Mouse (Mus musculus): ENCODE data around the gene Rnaseh1. TPM values are rescaled to one million over a fixed set of nuclear protein-coding genes. Genes with fewer than 3 reads are reported as not detected.

The Rnaseh1 gene
- total and polyA plus RNA-seq, 3 experiments: 17.6 to 24.5 (median 17.8) TPM

DNA sequence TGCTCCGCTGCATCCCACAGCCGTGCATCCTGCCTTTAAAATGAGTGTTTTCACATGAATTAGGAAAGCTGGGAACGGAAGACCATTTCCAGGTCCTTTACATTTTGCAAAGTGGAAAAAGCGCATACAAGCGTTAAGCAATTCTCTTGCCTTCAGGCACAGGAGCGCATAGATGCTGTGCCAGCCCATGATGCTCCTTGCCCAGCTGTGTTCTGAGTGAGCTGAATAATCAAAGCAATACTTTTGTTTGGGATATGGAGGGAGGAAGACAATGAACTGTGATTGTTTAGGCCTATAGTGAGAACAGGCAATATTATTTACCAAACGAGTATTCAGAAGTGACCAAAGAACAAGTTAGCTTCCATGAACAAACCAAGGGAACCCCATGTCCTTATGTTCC, 41.3 kb downstream of the Rnaseh1 start:
- Histone ChIP-seq H3K4me3 (ENCODE audit: low read depth, low read length) (no peak overlapping the region), H3K4me1 (ENCODE audit: insufficient read depth, low read depth, low read length) (peaks cover 4% of the 10 kb centered on the region; the same call in 1 of the 2 replicates), H3K9me3 (replicated peaks) (no peaks in the 10 kb centered on the region), H3K36me3 (replicated peaks) (peaks cover 97% of the 10 kb centered on the region), H3K27me3 (ENCODE audit: insufficient read depth, low read length) (no peaks in the 10 kb centered on the region)
- DNase-seq (ENCODE audit: low spot score) (no peak), ATAC-seq (ENCODE audit: extremely low read depth, insufficient number of reproducible peaks, low FRiP score, poor library complexity, severe bottlenecking) (no peak)
- TF ChIP-seq CTCF (IDR thresholded peaks at IDR 0.05; ENCODE audit: low read depth, low read length) (no peak), TAL1 (conservative IDR thresholded peaks at IDR 0.05; ENCODE audit: low read depth, low read length) (no peak), POLR2AphosphoS5 (IDR thresholded peaks at IDR 0.05; ENCODE audit: insufficient replicate concordance, low read depth, low read length) (no peak), GATA1 (IDR thresholded peaks at IDR 0.05; ENCODE audit: borderline replicate concordance, low read length) (no peak), GATA2 (IDR thresholded peaks at IDR 0.05; ENCODE audit: borderline replicate concordance, low read depth, low read length) (no peak)

GRCm38 (mm10) chr12:28693738-28694137, 44.3 kb downstream of the Rnaseh1 start:
- no peak overlapping the region for H3K4me3 ChIP-seq (ENCODE audit: low read depth, low read length)
- H3K36me3 ChIP-seq (replicated peaks): peaks cover 99% of the 10 kb centered on the region
- no peak for TF ChIP-seq GATA1 (IDR thresholded peaks at IDR 0.05; ENCODE audit: borderline replicate concordance, low read length)
- TF ChIP-seq CTCF (IDR thresholded peaks at IDR 0.05; ENCODE audit: low read depth, low read length): no peak
- TF ChIP-seq POLR2AphosphoS5 (IDR thresholded peaks at IDR 0.05; ENCODE audit: insufficient replicate concordance, low read depth, low read length): no peak
- no peak for TF ChIP-seq GATA2 (IDR thresholded peaks at IDR 0.05; ENCODE audit: borderline replicate concordance, low read depth, low read length)
- TF ChIP-seq TAL1 (conservative IDR thresholded peaks at IDR 0.05; ENCODE audit: low read depth, low read length): no peak
- no peaks in the 10 kb centered on the region for H3K9me3 ChIP-seq (replicated peaks)
- ATAC-seq (ENCODE audit: extremely low read depth, insufficient number of reproducible peaks, low FRiP score, poor library complexity, severe bottlenecking) (no peak), DNase-seq (ENCODE audit: low spot score) (no peak)
- H3K27me3 ChIP-seq (ENCODE audit: insufficient read depth, low read length): no peaks in the 10 kb centered on the region
- peaks cover 4% of the 10 kb centered on the region for H3K4me1 ChIP-seq (ENCODE audit: insufficient read depth, low read depth, low read length)

- Histone ChIP-seq H3K4me3 (ENCODE audit: low read depth, low read length) (no peak overlapping the region), H3K9me3 (replicated peaks) (no peaks in the 10 kb centered on the region), H3K4me1 (ENCODE audit: insufficient read depth, low read depth, low read length) (peaks cover 4% of the 10 kb centered on the region), H3K27me3 (ENCODE audit: insufficient read depth, low read length) (no peaks in the 10 kb centered on the region), H3K36me3 (replicated peaks) (peaks cover 99% of the 10 kb centered on the region)
- ATAC-seq (ENCODE audit: extremely low read depth, insufficient number of reproducible peaks, low FRiP score, poor library complexity, severe bottlenecking) (peak; percentile 59; the same call in 1 of the 2 replicates), DNase-seq (ENCODE audit: low spot score) (no peak)
- TF ChIP-seq TAL1 (conservative IDR thresholded peaks at IDR 0.05; ENCODE audit: low read depth, low read length): no peak
- no peak for TF ChIP-seq POLR2AphosphoS5 (IDR thresholded peaks at IDR 0.05; ENCODE audit: insufficient replicate concordance, low read depth, low read length)
- TF ChIP-seq CTCF (IDR thresholded peaks at IDR 0.05; ENCODE audit: low read depth, low read length): no peak
- no peak for TF ChIP-seq GATA1 (IDR thresholded peaks at IDR 0.05; ENCODE audit: borderline replicate concordance, low read length)
- no peak for TF ChIP-seq GATA2 (IDR thresholded peaks at IDR 0.05; ENCODE audit: borderline replicate concordance, low read depth, low read length)
Measured at GRCm38 (mm10) chr12:28694231-28694630, 44.8 kb downstream of the Rnaseh1 start.

DNA sequence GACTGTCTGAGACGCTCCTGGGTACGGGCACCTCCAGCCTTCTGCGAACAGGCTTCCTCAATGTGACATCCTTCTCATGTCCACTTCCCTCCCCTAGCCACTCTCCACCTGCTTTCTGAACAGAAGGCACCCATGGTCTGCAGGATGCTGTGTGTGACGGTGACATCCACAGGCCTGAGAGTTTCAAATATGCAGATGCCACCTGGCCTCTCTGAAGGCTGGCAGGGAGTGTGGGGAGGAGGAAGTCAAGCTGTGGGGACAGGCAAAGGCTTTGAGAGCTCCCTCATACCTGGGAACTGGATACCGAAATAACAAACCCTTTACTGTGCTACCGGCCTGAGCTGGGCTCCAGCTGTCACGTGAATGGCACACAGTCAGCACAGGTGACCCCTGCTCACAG, 45.4 kb downstream of the Rnaseh1 start:
- H3K4me1 ChIP-seq (ENCODE audit: insufficient read depth, low read depth, low read length): peaks cover 4% of the 10 kb centered on the region
- no peaks in the 10 kb centered on the region for H3K27me3 ChIP-seq (ENCODE audit: insufficient read depth, low read length)
- ATAC-seq (ENCODE audit: extremely low read depth, insufficient number of reproducible peaks, low FRiP score, poor library complexity, severe bottlenecking): no peak
- H3K9me3 ChIP-seq (replicated peaks): no peaks in the 10 kb centered on the region
- H3K4me3 ChIP-seq (ENCODE audit: low read depth, low read length): no peak overlapping the region
- TF ChIP-seq GATA2 (IDR thresholded peaks at IDR 0.05; ENCODE audit: borderline replicate concordance, low read depth, low read length) (no peak), CTCF (IDR thresholded peaks at IDR 0.05; ENCODE audit: low read depth, low read length) (no peak), GATA1 (IDR thresholded peaks at IDR 0.05; ENCODE audit: borderline replicate concordance, low read length) (no peak), POLR2AphosphoS5 (IDR thresholded peaks at IDR 0.05; ENCODE audit: insufficient replicate concordance, low read depth, low read length) (no peak), TAL1 (conservative IDR thresholded peaks at IDR 0.05; ENCODE audit: low read depth, low read length) (no peak)
- no peak for DNase-seq (ENCODE audit: low spot score)
- peaks cover 97% of the 10 kb centered on the region for H3K36me3 ChIP-seq (replicated peaks)

DNA sequence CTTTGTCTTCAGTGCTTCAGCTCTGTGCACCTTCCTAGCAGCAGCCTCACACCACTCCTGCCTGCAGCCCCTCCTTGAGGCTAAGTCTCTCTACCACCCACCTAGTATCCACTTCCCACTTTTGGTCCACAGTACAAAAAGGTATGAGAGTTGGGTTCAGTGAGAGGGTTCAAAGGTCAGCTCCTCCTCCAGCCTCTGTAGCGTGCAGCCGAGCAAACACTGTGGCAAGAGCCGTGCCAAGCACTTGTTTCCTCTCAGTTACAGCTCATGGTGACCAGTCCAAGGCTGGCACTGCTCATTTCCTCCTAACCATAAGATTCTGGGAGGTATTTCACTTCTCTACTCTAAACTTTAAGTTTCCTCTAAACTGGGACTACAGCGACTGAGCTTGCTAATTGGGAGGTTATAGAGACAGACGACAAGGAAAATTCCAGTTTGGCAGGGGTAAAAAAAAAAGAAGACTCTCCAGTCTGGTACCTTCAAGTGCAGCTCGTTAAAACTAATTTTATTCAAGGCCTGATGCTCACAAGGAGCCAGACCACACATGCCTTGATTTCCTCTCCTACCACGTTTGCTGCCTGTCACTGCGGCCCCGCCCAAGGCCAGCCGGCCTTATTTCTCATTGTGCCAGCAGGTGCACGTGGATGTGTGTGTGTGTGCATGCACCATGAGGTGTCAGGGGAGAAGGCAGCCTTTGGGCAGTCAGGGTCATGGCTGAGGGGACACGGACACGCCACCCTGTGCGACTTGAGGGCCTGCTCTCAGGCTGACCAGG, 48.6 kb downstream of the Rnaseh1 start:
- no peak for TF ChIP-seq GATA1 (IDR thresholded peaks at IDR 0.05; ENCODE audit: borderline replicate concordance, low read length)
- no peak for TF ChIP-seq CTCF (IDR thresholded peaks at IDR 0.05; ENCODE audit: low read depth, low read length)
- no peak for TF ChIP-seq POLR2AphosphoS5 (IDR thresholded peaks at IDR 0.05; ENCODE audit: insufficient replicate concordance, low read depth, low read length)
- TF ChIP-seq TAL1 (conservative IDR thresholded peaks at IDR 0.05; ENCODE audit: low read depth, low read length): no peak
- no peak for TF ChIP-seq GATA2 (IDR thresholded peaks at IDR 0.05; ENCODE audit: borderline replicate concordance, low read depth, low read length)
- ATAC-seq (ENCODE audit: extremely low read depth, insufficient number of reproducible peaks, low FRiP score, poor library complexity, severe bottlenecking): no peak
- Histone ChIP-seq H3K4me3 (ENCODE audit: low read depth, low read length) (peak overlapping the region; percentile 1; the same call in 1 of the 2 replicates), H3K36me3 (replicated peaks) (peaks cover 96% of the 10 kb centered on the region), H3K4me1 (ENCODE audit: insufficient read depth, low read depth, low read length) (peaks cover 7% of the 10 kb centered on the region), H3K9me3 (replicated peaks) (no peaks in the 10 kb centered on the region), H3K27me3 (ENCODE audit: insufficient read depth, low read length) (no peaks in the 10 kb centered on the region)
- DNase-seq (ENCODE audit: low spot score): no peak

DNA sequence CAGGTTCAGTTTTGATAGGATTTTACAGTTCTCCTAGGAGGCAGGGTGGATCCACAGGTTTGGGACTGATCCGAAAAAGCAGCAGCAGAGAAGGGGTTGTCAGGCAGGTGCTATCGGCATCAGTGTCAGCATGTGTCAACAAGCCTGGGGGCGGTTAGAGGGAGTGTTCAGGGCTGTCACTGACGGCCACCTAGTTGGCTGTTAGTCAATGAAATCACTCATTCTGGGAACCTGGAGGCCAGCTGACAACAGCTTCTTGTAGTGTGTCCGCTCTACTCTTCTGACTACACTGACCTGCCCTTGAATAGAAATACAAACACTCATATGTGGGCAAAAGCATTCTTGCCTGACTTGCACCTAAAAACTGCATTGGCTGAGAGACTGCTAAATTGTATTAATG, 49.7 kb downstream of the Rnaseh1 start:
- Histone ChIP-seq H3K36me3 (replicated peaks) (peaks cover 95% of the 10 kb centered on the region), H3K9me3 (replicated peaks) (no peaks in the 10 kb centered on the region), H3K4me1 (ENCODE audit: insufficient read depth, low read depth, low read length) (peaks cover 7% of the 10 kb centered on the region), H3K4me3 (ENCODE audit: low read depth, low read length) (no peak overlapping the region), H3K27me3 (ENCODE audit: insufficient read depth, low read length) (no peaks in the 10 kb centered on the region)
- DNase-seq (ENCODE audit: low spot score): no peak
- TF ChIP-seq GATA2 (IDR thresholded peaks at IDR 0.05; ENCODE audit: borderline replicate concordance, low read depth, low read length): no peak
- no peak for TF ChIP-seq POLR2AphosphoS5 (IDR thresholded peaks at IDR 0.05; ENCODE audit: insufficient replicate concordance, low read depth, low read length)
- no peak for TF ChIP-seq CTCF (IDR thresholded peaks at IDR 0.05; ENCODE audit: low read depth, low read length)
- TF ChIP-seq TAL1 (conservative IDR thresholded peaks at IDR 0.05; ENCODE audit: low read depth, low read length): no peak
- TF ChIP-seq GATA1 (IDR thresholded peaks at IDR 0.05; ENCODE audit: borderline replicate concordance, low read length): no peak
- no peak for ATAC-seq (ENCODE audit: extremely low read depth, insufficient number of reproducible peaks, low FRiP score, poor library complexity, severe bottlenecking)

All from G1E (cell line).